Mouse (Mus musculus) heart, adult 2 months (tissue): Measurements from ENCODE around the gene Cacna2d4. TPM values are rescaled to one million over a fixed set of nuclear protein-coding genes. Genes with fewer than 3 reads are reported as not detected.

Experiments
- DNase-seq, 2 experiments: peaks; one replicate each; pipeline ENCODE4 v3.0.0; 2021
- H3K27ac ChIP-seq: fragments of 200-600 bp; 2 replicates; pipeline ENCODE4 v1.8.1; 2022
- H3K27me3 ChIP-seq: fragments of 200-500 bp; 2 replicates; pipeline ENCODE4 v1.6.1; 2012; ENCODE audit warnings: mild to moderate bottlenecking, low read length, inconsistent platforms, mixed read lengths; ENCODE audit not compliant: control insufficient read depth, insufficient read depth
- H3K36me3 ChIP-seq: fragments of 200-500 bp; 2 replicates; pipeline ENCODE4 v1.6.1; 2012; ENCODE audit warnings: low read length, inconsistent platforms; ENCODE audit not compliant: control insufficient read depth, insufficient read depth
- H3K4me1 ChIP-seq: fragments of 200-500 bp; 2 replicates; pipeline ENCODE4 v1.6.1; 2011; ENCODE audit warnings: low read length; ENCODE audit not compliant: control insufficient read depth, insufficient read depth
- H3K4me3 ChIP-seq: fragments of 200-600 bp; 2 replicates; pipeline ENCODE4 v1.8.1; 2022
- H3K79me2 ChIP-seq: fragments of 200-500 bp; replicated peaks from 2 replicates; pipeline ENCODE4 v1.6.1; 2012; ENCODE audit warnings: mild to moderate bottlenecking, inconsistent platforms, low read length, moderate library complexity, mixed read lengths; ENCODE audit not compliant: control insufficient read depth, insufficient read depth
- H3K9ac ChIP-seq: fragments of 200-500 bp; 2 replicates; pipeline ENCODE4 v1.6.1; 2012; ENCODE audit warnings: low read depth, mild to moderate bottlenecking, control low read depth, inconsistent platforms, low read length, mixed read lengths
- CTCF ChIP-seq: fragments of 200-600 bp; IDR thresholded peaks from 2 replicates; pipeline ENCODE4 v1.8.1; 2022; ENCODE audit warnings: antibody characterized with exemption, mild to moderate bottlenecking, moderate library complexity
- EP300 ChIP-seq: fragments of 200-500 bp; IDR thresholded peaks from 2 replicates; pipeline ENCODE4 v1.6.1; 2011; ENCODE audit warnings: low read depth, low read length, control low read depth; ENCODE audit not compliant: insufficient read depth
- POLR2A ChIP-seq: fragments of 200-500 bp; IDR thresholded peaks from 2 replicates; pipeline ENCODE4 v1.6.1; 2011; ENCODE audit warnings: mild to moderate bottlenecking, low read depth, low read length, control low read depth; ENCODE audit not compliant: insufficient read depth
- WGBS: fragments of 180-500 bp; shearing (Covaris S2); methylation state at CpG from one replicate; pipeline ENCODE4 v1.1.7; 2018; 5-methylcytosine and 5-hydroxymethylcytosine counted together
- intact Hi-C: fragments of 180-260 bp; cut with DNase I; formaldehyde crosslinking; loops from one replicate; pipeline ENCODE4 v1.15.1; 2025
- polyA plus RNA-seq: library from polyadenylated mRNA; depleted of rRNA; stranded (reverse); fragments of >200 nt; gene quantifications from 2 replicates; pipeline ENCODE4 v1.2.3, GENCODE M21; 2012
- total RNA-seq, 2 experiments: library from RNA; stranded (reverse); gene quantifications; 2 replicates each; pipeline ENCODE4 v1.2.3; 2021

Cacna2d4 gene
- total and polyA plus RNA-seq, 3 experiments = 0.23 TPM; not detected in 2

GRCm38 (mm10) chr6:119246082-119246481 lies 9.8 kb downstream of the Cacna2d4 start:
- Histone ChIP-seq H3K27me3 (no peaks in the 10 kb centered on the region), H3K4me1 (no peaks in the 10 kb centered on the region), H3K9ac (no peak overlapping the region), H3K36me3 (no peaks in the 10 kb centered on the region), H3K79me2 (no peaks in the 10 kb centered on the region), H3K27ac (no peak overlapping the region), H3K4me3 (no peak overlapping the region)
- TF ChIP-seq POLR2A = no peak
- TF ChIP-seq EP300 = no peak
- peak; percentile 20 for TF ChIP-seq CTCF
- DNase-seq = no peak
- 53% methylated on average over 2 of the region's 2 CpGs for WGBS
- intact Hi-C loops = no loop called here

GRCm38 (mm10) chr6:119248578-119248977 lies 12.3 kb downstream of the Cacna2d4 start:
- H3K4me3 ChIP-seq = no peak overlapping the region
- DNase-seq = no peak
- no peak overlapping the region for H3K27ac ChIP-seq
- H3K79me2 ChIP-seq = no peaks in the 10 kb centered on the region
- no peak for TF ChIP-seq CTCF
- no peak for TF ChIP-seq EP300
- no peak for TF ChIP-seq POLR2A
- no peaks in the 10 kb centered on the region for H3K36me3 ChIP-seq
- no peaks in the 10 kb centered on the region for H3K4me1 ChIP-seq
- H3K27me3 ChIP-seq = peaks cover 1% of the 10 kb centered on the region; the same call in 1 of the 2 replicates
- WGBS = 68% methylated on average over 3 of the region's 3 CpGs
- intact Hi-C loops = no loop called here
- H3K9ac ChIP-seq = no peak overlapping the region

DNA sequence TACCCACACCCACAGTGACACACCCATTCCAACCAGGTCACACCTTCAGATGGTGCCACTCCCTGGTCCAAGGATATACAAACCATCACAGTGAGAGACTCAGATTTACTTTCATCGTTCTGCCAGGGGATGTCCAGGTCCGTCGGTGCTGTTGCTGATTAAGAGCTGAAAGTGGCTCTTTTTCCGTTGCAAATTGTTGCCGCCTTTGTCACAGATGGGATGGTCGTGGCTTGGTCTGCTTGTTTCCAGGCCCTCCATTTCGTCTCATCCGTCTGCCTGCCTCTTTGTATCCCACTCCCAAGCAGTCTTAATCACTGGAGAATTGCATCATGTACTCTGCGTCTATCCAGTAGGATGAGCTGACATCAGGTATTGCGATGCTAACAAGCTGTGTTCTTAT lies 13.4 kb downstream of the Cacna2d4 start:
- WGBS = 84% methylated on average over 10 of the region's 10 CpGs
- no peak overlapping the region for H3K9ac ChIP-seq

DNA sequence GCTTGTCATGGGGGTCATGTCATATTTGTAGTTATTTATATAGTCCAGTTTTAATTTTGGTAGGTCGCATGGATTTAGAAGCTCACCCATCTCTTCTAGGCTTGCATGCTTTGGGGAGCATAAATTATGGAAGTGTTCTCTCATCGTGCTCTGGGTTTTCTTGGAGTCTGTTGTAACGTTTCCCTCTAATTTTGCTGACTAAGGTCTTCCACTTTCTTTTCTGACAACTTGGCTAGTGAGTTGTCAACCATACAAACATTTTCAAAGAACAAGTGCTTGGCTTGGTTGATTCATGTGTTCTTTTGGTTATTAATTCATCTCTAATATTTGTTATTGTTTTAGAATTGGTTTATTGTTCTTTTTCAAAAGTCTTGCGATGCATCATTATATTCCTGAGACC lies 15.4 kb downstream of the Cacna2d4 start:
- TF ChIP-seq POLR2A (no peak), CTCF (no peak), EP300 (no peak)
- Histone ChIP-seq H3K79me2 (no peaks in the 10 kb centered on the region), H3K27me3 (peaks cover 1% of the 10 kb centered on the region; the same call in 1 of the 2 replicates), H3K9ac (no peak overlapping the region), H3K36me3 (no peaks in the 10 kb centered on the region), H3K4me3 (no peak overlapping the region), H3K27ac (no peak overlapping the region), H3K4me1 (no peaks in the 10 kb centered on the region)
- DNase-seq = no peak
- WGBS = 78% methylated on average over 4 of the region's 4 CpGs
- intact Hi-C loops = no loop called here

More for the DNA sequence above, 13.4 kb downstream of the Cacna2d4 start:
- no peak for DNase-seq
- TF ChIP-seq CTCF = no peak
- TF ChIP-seq EP300 = no peak
- no peak for TF ChIP-seq POLR2A
- intact Hi-C loops = no loop called here
- Histone ChIP-seq H3K79me2 (no peaks in the 10 kb centered on the region), H3K36me3 (no peaks in the 10 kb centered on the region), H3K4me1 (no peaks in the 10 kb centered on the region), H3K4me3 (no peak overlapping the region), H3K27me3 (peaks cover 1% of the 10 kb centered on the region; the same call in 1 of the 2 replicates), H3K27ac (no peak overlapping the region)

DNA sequence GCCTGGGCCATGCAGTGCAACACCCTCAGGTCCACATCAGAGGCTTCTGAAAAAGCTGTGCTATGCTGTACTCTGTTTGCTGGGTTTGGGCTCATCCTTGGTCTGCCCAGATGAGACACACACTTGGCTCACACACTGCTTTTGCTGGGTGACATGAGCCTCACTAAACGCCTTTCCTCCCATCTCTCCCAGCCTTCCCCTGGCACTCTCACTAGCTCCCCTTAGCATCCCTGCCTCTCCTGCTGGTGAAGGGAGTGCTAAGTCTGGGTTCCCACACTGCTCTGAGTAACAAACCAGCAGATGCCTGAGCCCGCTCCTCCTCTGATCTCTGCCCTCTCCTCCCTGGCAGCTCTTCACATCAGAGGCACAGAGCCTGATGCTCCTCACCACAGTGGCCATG lies 40.4 kb downstream of the Cacna2d4 start:
- Histone ChIP-seq H3K36me3 (no peaks in the 10 kb centered on the region), H3K4me1 (no peaks in the 10 kb centered on the region), H3K27me3 (no peaks in the 10 kb centered on the region), H3K4me3 (no peak overlapping the region), H3K9ac (no peak overlapping the region), H3K79me2 (no peaks in the 10 kb centered on the region), H3K27ac (no peak overlapping the region)
- intact Hi-C loops = no loop called here
- WGBS = 75% methylated on average over 2 of the region's 2 CpGs
- TF ChIP-seq POLR2A = no peak
- no peak for TF ChIP-seq CTCF
- no peak for TF ChIP-seq EP300
- no peak for DNase-seq

DNA sequence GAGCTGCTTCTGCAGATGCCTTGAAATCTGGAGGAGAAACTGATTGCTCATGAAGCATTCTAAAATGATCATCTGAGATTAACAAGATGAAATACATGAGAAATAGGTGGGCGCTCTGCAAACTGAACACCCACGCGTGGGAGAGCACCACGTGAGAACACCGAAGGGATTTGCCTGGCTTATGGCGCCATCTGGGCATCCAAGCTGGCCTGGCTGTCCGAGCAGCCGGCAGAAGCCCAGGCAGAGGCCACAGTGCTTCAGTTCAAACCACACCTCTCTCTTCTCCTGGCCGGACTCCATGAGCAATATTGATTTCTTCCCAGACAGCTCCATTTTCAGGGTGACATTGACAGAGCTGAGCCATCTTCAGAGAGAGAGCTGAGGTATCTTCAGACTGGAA lies 44.4 kb downstream of the Cacna2d4 start:
- no peak overlapping the region for H3K27ac ChIP-seq
- WGBS = 67% methylated on average over 9 of the region's 9 CpGs
- no peaks in the 10 kb centered on the region for H3K4me1 ChIP-seq
- no peak overlapping the region for H3K9ac ChIP-seq
- intact Hi-C loops = no loop called here
- H3K79me2 ChIP-seq = no peaks in the 10 kb centered on the region
- H3K27me3 ChIP-seq = no peaks in the 10 kb centered on the region
- H3K36me3 ChIP-seq = no peaks in the 10 kb centered on the region
- TF ChIP-seq POLR2A (no peak), EP300 (no peak), CTCF (no peak)
- no peak overlapping the region for H3K4me3 ChIP-seq
- DNase-seq = no peak
